Mouse (Mus musculus) monocyte, adult 2 months (primary cell): ENCODE results near the gene Olfr1346.
"Not testable (repeated sequence)": the region's sequence is repeated elsewhere in the genome, so short reads cannot be mapped to it uniquely, and the experiment has no call there.

Experiments
- DNase-seq, 2 experiments: peaks; one replicate each; pipeline ENCODE4 v3.0.0; 2022; ENCODE audit warnings: low spot score in 2 of 2, low read depth in 1 of 2

Gene Olfr1346

GRCm38 (mm10) chr7:6466951-6467350 lies at the start of gene Olfr1346:
Gene Olfr1346, plus strand, starts transcription at chr7:6467101.
- no peak for DNase-seq

- DNase-seq = no peak
These were observed 47.0 kb upstream of the Olfr1346 start for GRCm38 (mm10) chr7:6419894-6420293.

GRCm38 (mm10) chr7:6429381-6429780 lies 37.5 kb upstream of the Olfr1346 start:
- no peak for DNase-seq

DNA sequence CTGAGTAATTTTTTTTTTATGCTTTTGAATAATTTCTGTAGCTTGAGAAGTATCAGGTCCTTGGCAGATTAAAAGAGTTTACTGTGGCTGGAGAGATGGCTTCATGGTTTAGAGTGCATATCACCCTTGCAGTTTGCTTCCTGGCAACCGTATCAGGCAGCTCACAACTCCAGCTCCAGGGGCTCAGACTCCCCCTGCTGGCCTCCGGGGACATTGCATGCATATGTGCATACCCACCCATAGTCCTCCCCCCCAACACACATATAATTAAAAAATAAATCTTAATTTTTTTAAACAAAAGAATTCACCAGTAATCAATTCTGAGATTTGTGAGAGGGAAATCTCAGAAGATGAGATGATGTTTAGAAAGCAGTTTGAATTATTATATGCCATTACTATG lies 36.6 kb upstream of the Olfr1346 start:
- no peak for DNase-seq

DNA sequence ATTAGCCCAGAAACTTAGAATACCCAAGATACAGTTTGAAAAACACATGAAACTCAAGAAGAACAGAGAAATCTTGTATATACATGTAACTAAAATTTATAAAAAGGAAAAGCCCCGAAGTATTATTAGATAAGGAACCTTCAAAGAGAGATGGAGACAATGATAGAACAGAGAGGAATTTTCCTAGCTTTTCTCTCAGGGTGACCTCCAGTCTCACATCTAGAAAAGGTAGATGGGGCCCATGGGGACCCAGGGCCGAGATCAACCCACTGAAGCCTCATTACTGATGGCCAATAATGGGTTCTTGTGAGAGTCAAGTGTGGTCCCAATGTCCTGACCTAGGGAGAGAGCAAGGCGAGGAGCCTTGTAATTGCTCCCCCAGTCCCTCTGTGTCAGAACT lies 28.5 kb upstream of the Olfr1346 start, which contains the start of gene Olfr1344:
TSS of gene Olfr1344 (plus strand) at position 301 of the 400 bp plus-strand sequence.
- DNase-seq = no peak

GRCm38 (mm10) chr7:6441173-6441572 lies 25.7 kb upstream of the Olfr1346 start:
- DNase-seq = no peak

DNA sequence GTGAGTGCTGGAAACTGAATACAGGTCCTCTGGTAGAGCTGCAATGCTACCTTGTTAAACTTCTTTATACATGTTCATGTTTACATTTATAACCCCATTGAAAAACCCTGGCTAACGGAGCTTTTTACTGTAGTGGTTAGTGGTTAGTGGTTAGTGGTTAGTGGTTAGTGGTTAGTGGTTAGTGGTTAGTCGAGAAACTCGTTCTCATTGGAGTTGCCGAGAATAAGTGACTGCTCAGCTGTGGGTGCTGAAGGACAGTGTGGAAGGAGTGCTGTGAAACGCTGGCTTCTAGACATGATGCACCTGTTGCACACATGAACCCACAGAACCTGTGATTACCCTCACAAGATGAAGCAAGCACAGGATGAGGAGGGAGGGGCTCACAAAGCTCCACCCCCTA lies 19.1 kb upstream of the Olfr1346 start:
- no peak for DNase-seq

DNA sequence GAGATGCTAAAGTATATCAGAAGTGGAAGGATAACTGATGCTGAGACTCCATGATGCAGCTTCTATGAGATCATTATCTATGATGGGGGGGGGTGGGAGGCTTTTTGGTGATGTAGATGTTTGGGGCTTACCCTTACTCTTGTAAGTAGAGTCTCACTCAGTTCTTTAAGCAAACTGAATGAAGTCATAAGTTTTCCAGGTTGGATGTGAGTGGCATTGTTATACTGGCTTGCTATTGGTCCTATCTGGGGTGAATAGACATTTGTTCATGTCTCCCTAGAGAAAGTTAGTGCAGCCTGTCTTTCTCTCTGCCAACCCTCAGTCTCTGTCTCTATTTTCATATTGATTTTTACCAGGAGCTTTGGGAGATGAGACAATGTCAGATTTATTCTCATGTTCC lies 11.0 kb upstream of the Olfr1346 start, which contains the start of gene Olfr1336:
TSS of gene Olfr1336 (plus strand) at position 301 of the 400 bp plus-strand sequence.
- DNase-seq = no peak

DNA sequence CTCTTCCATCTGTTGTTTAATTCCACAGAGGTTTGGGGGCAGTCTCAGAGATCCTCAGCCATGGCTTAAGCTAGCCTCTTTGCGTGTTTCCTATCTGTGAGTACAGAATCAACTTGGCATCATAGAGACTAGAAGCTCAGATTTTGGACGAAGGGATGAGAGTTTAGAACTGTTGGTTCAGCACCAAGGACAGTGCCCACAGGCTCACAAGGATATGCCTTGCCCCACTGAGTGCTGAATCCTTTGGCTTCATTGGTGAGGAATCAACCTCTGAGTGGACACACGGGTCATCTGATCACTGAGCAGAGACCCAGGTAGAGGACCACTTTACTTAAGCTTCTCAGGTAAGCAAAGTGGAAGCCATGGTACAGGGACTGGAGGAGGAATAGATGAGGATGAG lies 10.5 kb upstream of the Olfr1346 start:
- DNase-seq = no peak

- DNase-seq = not testable (repeated sequence)
These were observed 10.7 kb downstream of the Olfr1346 start for GRCm38 (mm10) chr7:6477633-6478032.

GRCm38 (mm10) chr7:6486841-6487240 lies 19.9 kb downstream of the Olfr1346 start, which contains the start of gene Olfr5:
Gene Olfr5, minus strand, starts transcription at chr7:6486941.
- DNase-seq = no peak

- DNase-seq = no peak
These were observed 32.8 kb downstream of the Olfr1346 start, which contains the start of gene Olfr1347 for GRCm38 (mm10) chr7:6499655-6500054. Gene Olfr1347, minus strand, starts transcription at chr7:6499755.

GRCm38 (mm10) chr7:6508648-6509047 lies 41.7 kb downstream of the Olfr1346 start, which contains the start of gene Olfr1348:
Gene Olfr1348, minus strand, starts transcription at chr7:6508748.
- no peak for DNase-seq

DNA sequence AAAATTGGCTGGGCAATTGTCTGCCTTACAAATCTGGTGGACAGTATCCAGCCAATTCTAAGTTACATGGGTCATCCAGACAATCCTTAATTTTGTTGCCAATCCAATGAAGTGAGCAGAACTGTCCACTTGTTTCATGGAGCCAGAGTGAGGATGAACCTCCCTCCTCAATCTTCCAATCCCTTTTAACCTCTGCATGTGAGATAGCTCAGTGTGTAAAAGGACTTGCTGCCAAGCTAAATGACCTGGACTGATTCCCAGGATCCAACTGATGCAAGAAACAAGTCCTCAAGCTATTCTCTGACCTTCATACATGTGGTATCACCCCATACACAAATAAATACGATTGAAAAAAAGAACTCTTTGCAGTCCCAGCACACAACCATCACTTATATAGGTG lies 54.8 kb downstream of the Olfr1346 start:
- no peak for DNase-seq

- no peak for DNase-seq
These were observed 55.9 kb downstream of the Olfr1346 start, which contains the start of gene Olfr1349 for GRCm38 (mm10) chr7:6522850-6523249. Gene Olfr1349, minus strand, starts transcription at chr7:6522950.

GRCm38 (mm10) chr7:6525001-6525400 lies 58.1 kb downstream of the Olfr1346 start:
- no peak for DNase-seq

GRCm38 (mm10) chr7:6526141-6526540 lies 59.2 kb downstream of the Olfr1346 start:
- no peak for DNase-seq
